ENCODE assay signal across 8 mouse cellular contexts in genomic region chr16:18877386-18878090, GRCm38 (mm10). TPM values are rescaled to one million over a fixed set of nuclear protein-coding genes. Genes with fewer than 3 reads are reported as not detected.
DNase-seq lines count a peak whose midpoint lies in the region; ATAC-seq lines count a peak whose summit lies in the region.

No protein-coding gene starts in this region.

- H3K27me3 ChIP-seq in hindbrain, embryonic 13.5 days = no peaks in the 10 kb centered on the region

- no peaks in the 10 kb centered on the region for H3K9me3 ChIP-seq in hindbrain, embryonic 13.5 days

- 0% methylated on average over 43 of the region's 43 CpGs for WGBS in hindbrain, embryonic 13.5 days

- peak overlapping the region; percentile 64 for H3K4me3 ChIP-seq in hindbrain, embryonic 13.5 days

- DNase-seq in NIH3T3 (ENCODE audit: low read depth) = peak; percentile 81
- DNase-seq in cerebellum, adult 9-10 months = peak; percentile 70
- peak; percentile 65 to 66 for DNase-seq in layer of hippocampus, postnatal 14 days (ENCODE audit: low spot score in 2 of 2)
- DNase-seq in lung, postnatal 25 days (ENCODE audit: low spot score) = peak; percentile 37
- peak; percentile 45 for DNase-seq in ovary, postnatal 36 days (ENCODE audit: low spot score)
- peak; percentile 48 for DNase-seq in urinary bladder, postnatal 14 days (ENCODE audit: low spot score)

- peak overlapping the region; percentile 62 for H3K4me2 ChIP-seq in hindbrain, embryonic 13.5 days

- peak overlapping the region; percentile 96 for H3K27ac ChIP-seq in hindbrain, embryonic 13.5 days

- H3K9ac ChIP-seq in hindbrain, embryonic 13.5 days = peak overlapping the region; percentile 91

- peaks cover 31% of the 10 kb centered on the region for H3K36me3 ChIP-seq in hindbrain, embryonic 13.5 days

- ATAC-seq in frontal cortex, adult (ENCODE audit: low TSS enrichment) = peak; percentile 28
- peak; percentile 44 for ATAC-seq in hindbrain, embryonic 13.5 days (ENCODE audit: low FRiP score)

- peaks cover 37% of the 10 kb centered on the region for H3K4me1 ChIP-seq in hindbrain, embryonic 13.5 days (replicated peaks)

RNA-seq across cellular contexts. Expression of gene Hira, which starts 0.7 kb away (rescaled TPM):
- polyA plus RNA-seq in hindbrain, embryonic 13.5 days (2015; fragmentation: Nextera tagmentation; extraction: Ambion mirVana) = 19.8 and 21.3 TPM in 2 replicates
- 10 to 100 TPM; 74.3 to 83.3 TPM for total RNA-seq in layer of hippocampus, postnatal 14 days (2021)

RNA-seq across cellular contexts. Expression of gene Mrpl40, which starts 0.9 kb away (rescaled TPM):
- polyA plus RNA-seq in hindbrain, embryonic 13.5 days (2015; fragmentation: Nextera tagmentation; extraction: Ambion mirVana) = 67.4 and 80.2 TPM in 2 replicates
- total RNA-seq in layer of hippocampus, postnatal 14 days (2021) = 10 to 100 TPM; 38.2 to 39.5 TPM

RNA-seq across cellular contexts. Expression of gene Gm28539, which starts 41.2 kb away (rescaled TPM):
- polyA plus RNA-seq in hindbrain, embryonic 13.5 days (2015; fragmentation: Nextera tagmentation; extraction: Ambion mirVana) = not detected in 2 replicates
- 10 to 100 TPM in 1 of 2 experiments, 1 to 10 TPM in 1; 2.3 to 10.3 TPM for total RNA-seq in layer of hippocampus, postnatal 14 days (2021)

RNA-seq across cellular contexts. Expression of gene 2510002D24Rik, which starts 41.2 kb away (rescaled TPM):
- 34.0 and 41.2 TPM in 2 replicates for polyA plus RNA-seq in hindbrain, embryonic 13.5 days (2015; fragmentation: Nextera tagmentation; extraction: Ambion mirVana)
- 10 to 100 TPM; 22.2 to 27.7 TPM for total RNA-seq in layer of hippocampus, postnatal 14 days (2021)

Comparison
In these comparisons a context has a peak if more than half of its experiments do, and no peak if none do; other contexts are left out.
1. Peak in every context shown above with its lines: DNase-seq, ATAC-seq, H3K4me3 ChIP-seq and H3K27ac ChIP-seq.